Mouse (Mus musculus) olfactory bulb, adult 2 months (tissue): ENCODE measurements around the gene Aig1. TPM values are rescaled to one million over a fixed set of nuclear protein-coding genes. Genes with fewer than 3 reads are reported as not detected.
A peak's percentile ranks its signal among the peaks of the same experiment; 100 is the strongest.

Source experiments
- H3K27ac ChIP-seq: fragments of 200-500 bp; 2 replicates; pipeline ENCODE4 v1.5.1; 2012; ENCODE audit warnings: low read depth, low read length; ENCODE audit not compliant: insufficient read depth
- H3K4me1 ChIP-seq: fragments of 200-500 bp; 2 replicates; pipeline ENCODE4 v1.6.1; 2012; ENCODE audit warnings: low read length; ENCODE audit not compliant: control insufficient read depth, insufficient read depth
- H3K4me3 ChIP-seq: fragments of 200-500 bp; 2 replicates; pipeline ENCODE4 v1.5.1; 2012; ENCODE audit warnings: mild to moderate bottlenecking, low read depth, low read length, moderate library complexity; ENCODE audit not compliant: insufficient read depth
- CTCF ChIP-seq: fragments of 200-500 bp; IDR thresholded peaks from 2 replicates; pipeline ENCODE4 v1.5.1; 2012; ENCODE audit warnings: low read depth, mild to moderate bottlenecking, low read length, moderate library complexity; ENCODE audit not compliant: insufficient read depth
- POLR2A ChIP-seq: fragments of 200-500 bp; IDR thresholded peaks from 2 replicates; pipeline ENCODE4 v1.6.1; 2012; ENCODE audit warnings: mild to moderate bottlenecking, low read depth, low read length, moderate library complexity; ENCODE audit not compliant: insufficient read depth
- WGBS: fragments of 180-500 bp; shearing (Covaris S2); methylation state at CpG from one replicate; pipeline ENCODE4 v1.1.7; 2018; 5-methylcytosine and 5-hydroxymethylcytosine counted together
- polyA plus RNA-seq: library from polyadenylated mRNA; stranded (reverse); fragments of >200 nt; gene quantifications from 2 replicates; pipeline ENCODE4 v1.2.4, GENCODE M21; 2012; ENCODE audit warnings: low replicate concordance; ENCODE audit not compliant: missing spikeins, insufficient read depth, insufficient read length

The Aig1 gene
- polyA plus RNA-seq, 1 experiment, result not detected

DNA sequence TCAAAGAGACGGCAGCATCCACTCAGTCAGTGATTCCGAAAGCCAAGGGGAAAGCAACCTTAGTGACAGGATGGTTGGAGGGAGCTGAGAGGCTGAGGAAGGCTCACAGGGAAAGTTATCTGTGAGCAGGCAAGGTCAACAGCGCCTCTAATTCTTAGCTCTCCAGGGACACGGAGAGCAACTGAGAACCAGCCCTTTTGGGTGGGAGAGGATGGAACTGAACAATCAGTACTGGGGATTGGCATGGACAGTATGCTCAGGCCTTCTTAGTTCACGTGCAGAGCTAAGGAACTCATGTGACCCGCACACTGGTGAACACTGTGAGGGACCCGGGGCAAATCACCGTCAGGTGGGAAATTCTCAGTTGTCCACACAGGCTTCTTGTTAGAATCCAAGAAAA is 183.4 kb downstream of the Aig1 start:
- H3K27ac ChIP-seq, result peak overlapping the region; percentile 16
- WGBS, result 82% methylated on average over 8 of the region's 8 CpGs

DNA sequence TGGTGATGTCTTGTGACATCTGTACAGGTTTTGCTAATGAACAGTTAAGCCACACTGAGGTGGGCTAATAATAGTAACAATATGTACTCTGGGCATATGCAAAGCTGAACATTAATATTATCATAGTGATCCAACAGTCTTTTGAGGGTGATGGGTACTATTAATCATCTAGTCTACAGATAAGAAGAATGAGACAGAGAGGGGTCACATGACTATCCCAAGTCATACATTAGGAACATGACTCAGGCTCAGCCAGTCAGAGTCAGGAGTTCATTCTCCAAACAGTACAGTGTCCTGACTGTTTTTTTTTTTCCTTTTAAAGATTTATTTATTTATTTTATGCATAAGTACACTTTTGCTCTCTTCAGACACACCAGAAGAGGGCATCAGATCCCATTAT is 184.3 kb downstream of the Aig1 start:
- TF ChIP-seq POLR2A, result no peak
- TF ChIP-seq CTCF, result no peak
- no peak overlapping the region for H3K27ac ChIP-seq
- no peak overlapping the region for H3K4me3 ChIP-seq

More for the DNA sequence above, 183.4 kb downstream of the Aig1 start:
- H3K4me1 ChIP-seq, result peaks cover 16% of the 10 kb centered on the region
- no peak overlapping the region for H3K4me3 ChIP-seq
- TF ChIP-seq CTCF (no peak), POLR2A (no peak)

GRCm38 (mm10) chr10:13682565-13682964 is 186.2 kb downstream of the Aig1 start:
- Histone ChIP-seq H3K4me1 (peaks cover 15% of the 10 kb centered on the region), H3K27ac (no peak overlapping the region), H3K4me3 (no peak overlapping the region)
- TF ChIP-seq POLR2A, result no peak
- TF ChIP-seq CTCF, result no peak
- 51% methylated on average over 3 of the region's 3 CpGs for WGBS

More for the DNA sequence above, 184.3 kb downstream of the Aig1 start:
- peaks cover 16% of the 10 kb centered on the region for H3K4me1 ChIP-seq

DNA sequence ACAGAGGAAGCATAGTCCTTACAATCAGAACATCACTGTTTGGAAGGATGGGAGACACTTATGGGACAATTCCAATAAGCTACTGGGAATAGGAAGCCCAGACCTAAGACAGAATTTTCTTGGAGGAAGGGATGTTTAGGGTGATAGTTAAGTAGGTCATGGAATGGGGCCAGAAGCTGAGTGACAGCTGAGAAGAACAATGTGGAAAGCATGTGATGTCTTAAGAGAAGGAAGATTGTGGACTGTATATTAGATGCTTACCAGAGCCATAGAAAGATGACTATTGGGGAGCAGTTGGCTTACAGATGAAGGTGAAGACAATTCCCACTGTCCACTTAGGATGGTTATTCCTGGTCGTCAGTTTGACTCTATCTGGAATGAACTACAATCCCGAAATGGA is 191.3 kb downstream of the Aig1 start:
- Histone ChIP-seq H3K4me3 (no peak overlapping the region), H3K27ac (no peak overlapping the region), H3K4me1 (0 out of 2 replicates have a peak, but pooled peaks cover 2% of the 10 kb centered on the region)
- 92% methylated on average over 2 of the region's 2 CpGs for WGBS
- TF ChIP-seq CTCF (no peak), POLR2A (no peak)

GRCm38 (mm10) chr10:13675033-13675379 is 193.8 kb downstream of the Aig1 start:
- Histone ChIP-seq H3K4me1 (0 out of 2 replicates have a peak, but pooled peaks cover 2% of the 10 kb centered on the region), H3K27ac (no peak overlapping the region), H3K4me3 (no peak overlapping the region)
- WGBS, result 66% methylated on average over 3 of the region's 3 CpGs
- no peak for TF ChIP-seq POLR2A
- TF ChIP-seq CTCF, result no peak

DNA sequence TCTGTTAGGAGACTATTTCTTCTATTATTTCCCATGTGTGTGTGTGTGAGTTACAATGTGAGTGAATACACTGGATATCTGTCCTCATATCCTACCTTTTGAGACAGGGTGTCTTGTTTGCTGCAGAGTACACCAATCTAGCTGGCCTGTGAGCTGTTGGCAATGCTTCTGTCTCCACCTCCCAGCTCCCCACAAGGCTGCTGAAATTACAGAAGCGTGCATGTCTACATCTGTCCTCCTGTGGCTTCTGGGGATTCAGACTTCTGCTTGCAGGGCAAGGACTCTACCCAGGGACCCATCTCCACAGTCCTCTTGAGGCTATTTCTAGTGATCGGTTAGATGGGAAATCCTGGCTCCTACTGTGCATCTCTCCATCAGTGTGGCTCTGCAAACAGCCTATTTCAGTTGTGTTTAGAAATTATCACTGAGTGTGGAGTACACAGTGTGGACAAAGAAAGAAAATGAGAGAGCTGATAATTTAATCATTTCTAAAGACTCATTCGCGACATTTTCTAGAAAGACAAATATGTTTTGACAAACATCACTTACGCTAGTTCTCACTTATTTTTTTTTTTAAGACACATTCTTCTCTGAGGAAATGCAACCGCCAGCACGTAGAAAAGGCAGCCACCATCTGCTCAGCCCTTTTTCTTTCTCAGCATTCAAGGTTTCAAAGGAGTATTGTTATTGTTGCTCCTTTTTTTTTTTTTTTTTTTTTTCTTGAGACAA is 194.3 kb downstream of the Aig1 start:
- H3K27ac ChIP-seq, result no peak overlapping the region
- no peak for TF ChIP-seq CTCF
- no peak for TF ChIP-seq POLR2A
- H3K4me3 ChIP-seq, result no peak overlapping the region
- 0 out of 2 replicates have a peak, but pooled peaks cover 2% of the 10 kb centered on the region for H3K4me1 ChIP-seq
- 53% methylated on average over 7 of the region's 7 CpGs for WGBS

DNA sequence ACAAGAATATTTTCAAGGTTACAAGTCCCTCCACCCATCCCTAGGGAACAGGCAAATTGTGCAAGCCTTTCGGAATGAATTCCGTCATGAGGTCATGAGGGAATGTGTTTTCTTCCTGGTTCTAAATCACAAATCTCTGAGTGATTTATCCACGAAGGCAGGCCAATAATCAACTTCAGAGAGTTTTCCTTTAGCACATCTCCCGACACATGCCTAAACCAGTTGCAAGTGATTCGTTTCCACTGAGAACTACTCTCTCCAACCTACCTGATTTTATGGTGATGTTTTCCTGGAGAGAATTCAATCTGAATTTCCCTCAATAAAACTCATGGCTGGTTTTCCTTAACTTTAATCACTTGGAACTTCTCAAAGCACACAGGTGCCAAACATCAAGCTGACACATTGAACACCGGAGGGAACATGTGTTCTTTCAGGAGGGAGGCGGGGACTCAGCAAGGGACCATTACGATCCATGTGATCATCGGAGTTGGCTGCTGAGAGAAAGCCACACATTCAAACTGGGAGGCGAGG is 201.5 kb downstream of the Aig1 start:
- TF ChIP-seq POLR2A, result no peak
- TF ChIP-seq CTCF, result no peak
- peaks cover 2% of the 10 kb centered on the region; the same call in 1 of the 2 replicates for H3K4me1 ChIP-seq
- H3K27ac ChIP-seq, result no peak overlapping the region
- H3K4me3 ChIP-seq, result no peak overlapping the region
- WGBS, result 66% methylated on average over 10 of the region's 10 CpGs

- Histone ChIP-seq H3K4me3 (no peak overlapping the region), H3K4me1 (peaks cover 4% of the 10 kb centered on the region; the same call in 1 of the 2 replicates), H3K27ac (no peak overlapping the region)
- no peak for TF ChIP-seq CTCF
- no peak for TF ChIP-seq POLR2A
Measured at GRCm38 (mm10) chr10:13663476-13663875, 205.3 kb downstream of the Aig1 start.

DNA sequence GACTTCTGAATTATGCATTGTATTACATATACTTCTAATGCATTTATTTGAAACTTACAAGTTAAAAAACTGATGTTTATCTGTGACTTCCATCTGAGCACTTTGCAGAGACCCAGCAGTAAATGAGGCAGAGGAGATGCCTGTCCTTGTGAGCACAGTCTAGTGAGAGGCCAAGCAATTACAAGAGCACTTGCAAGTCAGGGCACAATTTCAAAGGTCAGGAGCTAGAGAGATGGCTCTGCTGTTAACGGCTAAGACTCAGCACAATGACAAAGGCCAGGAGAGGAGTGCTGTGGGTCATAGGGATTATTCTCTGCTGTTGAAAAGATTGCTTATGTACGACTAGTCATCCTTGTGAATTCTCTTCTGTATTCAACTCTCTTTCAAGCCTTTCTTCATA is 209.0 kb downstream of the Aig1 start:
- Histone ChIP-seq H3K4me1 (peaks cover 2% of the 10 kb centered on the region; the same call in 1 of the 2 replicates), H3K4me3 (no peak overlapping the region), H3K27ac (no peak overlapping the region)
- TF ChIP-seq POLR2A (no peak), CTCF (no peak)
- WGBS, result 49% methylated on average over 2 of the region's 2 CpGs
